Mouse (Mus musculus) urinary bladder, postnatal 10 days (tissue): ENCODE data around the gene Ddx41.

ENCODE experiments used
- DNase-seq: peaks from one replicate; pipeline ENCODE4 v3.0.0; 2022; ENCODE audit warnings: low spot score

Ddx41 gene

DNA sequence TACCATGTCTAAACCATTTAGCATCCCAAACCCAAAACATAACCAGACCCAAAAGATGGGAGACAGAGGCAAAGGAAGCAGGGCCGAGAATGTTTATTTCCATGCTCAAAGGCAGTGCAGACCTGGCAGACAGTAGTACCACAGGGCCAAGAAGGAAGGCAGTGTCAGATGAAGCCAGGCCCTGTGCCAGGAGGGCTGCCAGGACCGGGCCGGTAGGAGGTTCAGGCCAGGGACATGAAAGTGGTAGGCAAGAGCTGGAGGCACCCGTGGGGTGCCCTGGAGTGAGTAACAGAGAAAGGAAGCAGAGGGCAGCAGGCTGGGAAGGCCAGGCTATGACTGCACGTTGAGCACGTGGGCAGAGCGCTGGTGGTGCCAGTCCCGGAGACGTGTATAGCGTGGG, 29.8 kb downstream of the Ddx41 start:
- no peak for DNase-seq

DNA sequence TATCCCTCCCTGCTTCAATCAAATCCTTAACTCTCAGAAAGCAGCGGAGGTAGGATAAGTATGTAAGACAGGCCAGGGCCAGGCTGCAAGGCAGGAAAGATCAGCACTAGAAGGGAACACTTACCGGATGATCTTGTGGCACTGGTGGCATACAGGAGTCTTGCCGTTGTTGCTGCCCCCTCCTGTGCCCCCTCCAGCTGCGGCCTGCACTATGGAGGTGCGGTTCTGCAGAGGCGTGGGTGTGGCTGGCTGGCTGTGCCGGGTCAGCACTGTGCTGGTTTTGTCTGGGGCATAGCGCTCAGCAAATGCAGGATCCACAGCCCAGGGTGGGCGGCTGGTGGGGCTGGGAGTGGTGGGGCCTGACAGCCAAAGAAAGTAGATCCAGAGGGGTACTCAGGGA, 30.6 kb downstream of the Ddx41 start:
- DNase-seq, result no peak

DNA sequence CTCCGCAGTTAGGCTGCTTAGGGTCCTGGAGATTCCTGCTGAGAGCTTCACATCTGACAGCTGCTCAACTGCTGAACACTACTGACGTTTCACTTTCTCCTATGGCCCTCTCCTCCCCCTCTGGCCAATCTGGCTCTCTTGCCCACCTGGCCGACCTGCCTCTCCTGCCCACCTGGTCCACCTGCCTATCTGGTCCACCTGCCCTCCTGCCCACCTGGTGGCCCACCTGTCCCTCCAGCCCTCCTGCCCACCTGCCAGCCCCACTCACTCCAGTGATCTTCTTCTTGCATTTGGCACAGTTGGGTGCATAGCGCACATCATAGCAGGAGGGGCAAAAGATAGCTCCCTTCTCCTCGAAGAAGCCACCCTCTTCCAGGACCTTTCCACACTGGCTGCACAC, 32.1 kb downstream of the Ddx41 start:
- DNase-seq, result no peak

DNA sequence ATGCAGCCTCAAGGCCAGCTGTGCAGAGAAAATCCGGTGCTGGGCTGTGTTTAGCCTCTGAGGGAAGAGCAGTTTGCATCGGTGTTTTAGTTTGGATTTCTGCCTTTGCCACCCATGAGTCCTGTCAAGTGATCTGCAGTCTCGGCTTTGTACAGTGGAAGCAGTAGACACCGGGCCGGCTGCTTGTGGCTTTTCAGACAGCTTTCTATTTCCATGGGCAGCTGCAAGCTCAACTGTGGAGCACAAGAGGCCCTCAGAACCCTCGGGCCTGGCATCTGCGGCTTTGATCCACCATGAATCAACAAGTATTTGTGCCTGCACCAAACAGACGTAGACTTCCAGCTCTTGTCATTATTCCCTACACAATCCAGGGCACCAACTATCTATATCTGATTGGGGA, 34.1 kb downstream of the Ddx41 start:
- no peak for DNase-seq

DNA sequence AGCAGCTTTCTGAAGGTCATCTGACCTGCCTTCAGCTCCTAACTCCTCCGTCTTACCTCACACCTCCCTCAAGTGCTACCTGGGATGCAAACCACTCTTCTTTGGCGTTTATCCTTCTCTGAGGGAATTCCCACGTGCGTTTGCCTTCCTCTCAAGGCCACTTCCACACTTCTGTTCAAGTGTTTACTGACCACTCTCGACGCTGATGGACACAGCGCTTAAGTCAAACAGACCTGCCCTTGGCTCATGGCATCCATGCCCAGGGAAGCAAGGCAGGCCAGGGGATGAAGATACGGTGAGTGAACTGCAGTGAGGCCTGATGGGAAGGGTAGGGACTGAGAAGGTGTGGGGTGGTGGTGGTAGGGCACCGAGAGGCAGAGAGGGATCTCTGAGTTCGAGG, 35.9 kb downstream of the Ddx41 start:
- DNase-seq, result no peak

DNA sequence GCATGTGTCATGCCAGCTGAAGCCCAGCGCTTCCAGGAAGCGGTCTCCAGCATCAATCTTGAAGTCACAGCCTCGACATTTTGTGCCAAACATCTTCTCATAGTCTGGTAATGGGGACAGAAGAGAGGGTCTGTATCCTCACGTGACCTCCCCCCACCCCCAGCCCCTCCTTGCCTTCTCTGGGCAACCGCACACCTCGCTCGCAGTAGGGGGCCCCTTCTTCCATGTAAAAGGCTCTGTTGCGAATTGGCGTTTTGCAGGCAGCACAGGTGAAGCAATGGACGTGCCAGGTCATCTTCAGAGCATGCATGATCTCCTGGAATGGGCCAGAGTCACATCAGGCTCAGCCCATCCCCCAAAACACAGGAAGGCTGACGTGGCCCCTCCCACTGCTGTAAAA, 37.6 kb downstream of the Ddx41 start:
- DNase-seq, result no peak

DNA sequence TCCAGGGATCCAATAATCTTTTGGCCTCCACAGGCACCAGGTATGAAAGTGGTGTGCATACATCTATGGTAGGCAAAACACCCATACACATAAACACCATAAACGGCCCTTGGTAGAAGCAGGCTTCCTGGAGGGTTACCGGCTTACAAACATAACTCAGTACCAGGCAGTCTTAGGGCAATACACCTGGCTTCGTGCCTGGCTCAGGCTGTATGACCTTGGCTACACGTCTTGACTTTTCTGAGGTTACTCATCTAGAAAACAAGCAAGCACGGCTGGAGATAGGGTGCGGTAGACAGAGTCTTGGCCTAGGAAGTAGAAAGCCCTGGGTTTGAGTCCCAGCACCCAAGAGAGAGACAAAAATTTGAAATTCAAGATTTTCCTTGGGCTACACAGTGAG, 39.8 kb downstream of the Ddx41 start:
- DNase-seq, result no peak

DNA sequence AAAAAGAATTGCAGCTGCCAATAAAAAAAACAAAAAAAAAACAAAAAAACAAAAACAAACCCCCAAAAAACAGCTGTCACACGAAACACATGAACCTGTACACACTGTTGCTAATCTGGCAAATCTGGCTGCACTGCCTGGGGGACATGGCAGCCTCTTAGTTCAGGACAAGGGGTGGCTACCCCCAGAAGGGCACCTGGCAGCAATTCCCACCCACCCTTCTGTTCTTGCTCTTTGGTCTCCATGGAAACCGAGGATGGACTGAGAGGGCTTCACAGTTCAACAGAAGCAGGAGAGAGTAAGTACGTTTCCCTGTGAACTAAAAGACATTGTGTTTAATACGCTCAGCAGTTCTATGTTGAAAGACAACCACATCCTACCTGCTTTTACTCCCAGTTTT, 40.8 kb downstream of the Ddx41 start:
- DNase-seq, result no peak

DNA sequence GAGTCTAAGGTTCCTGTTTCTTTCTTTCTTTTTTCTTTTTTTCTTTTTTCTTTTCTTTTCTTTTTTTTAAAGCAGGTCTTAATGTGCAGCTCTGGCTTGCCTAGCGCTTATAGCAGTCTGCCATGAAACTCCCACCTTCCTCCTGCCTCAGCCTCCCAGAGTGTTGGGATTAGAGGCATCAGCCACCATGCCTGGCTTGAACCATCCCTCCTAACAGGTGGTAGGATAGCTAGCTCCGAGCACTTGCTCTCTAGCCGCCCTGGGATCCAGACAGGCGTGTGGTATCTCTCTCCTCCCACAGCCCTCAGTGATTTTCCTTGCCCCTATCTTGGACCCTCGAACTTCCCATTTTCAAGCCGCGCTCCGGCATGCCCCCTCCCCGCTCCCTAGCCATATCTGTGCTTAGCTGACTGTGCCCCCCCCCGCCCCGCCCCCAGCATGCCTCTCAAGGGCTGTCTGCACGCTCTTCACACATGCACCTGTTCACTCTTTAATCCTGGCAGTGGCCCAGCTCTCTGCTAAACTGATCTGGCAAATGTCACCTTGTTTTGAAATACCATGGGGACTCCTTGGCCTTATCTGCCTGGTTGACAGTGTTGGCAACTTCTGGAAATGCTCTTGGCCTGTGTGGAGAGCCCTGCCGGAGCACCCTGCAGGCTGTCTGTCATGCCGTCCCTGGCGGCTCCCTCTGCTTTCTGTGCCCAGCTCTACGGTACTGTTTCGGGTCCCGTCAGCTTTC, 41.4 kb downstream of the Ddx41 start:
- no peak for DNase-seq

DNA sequence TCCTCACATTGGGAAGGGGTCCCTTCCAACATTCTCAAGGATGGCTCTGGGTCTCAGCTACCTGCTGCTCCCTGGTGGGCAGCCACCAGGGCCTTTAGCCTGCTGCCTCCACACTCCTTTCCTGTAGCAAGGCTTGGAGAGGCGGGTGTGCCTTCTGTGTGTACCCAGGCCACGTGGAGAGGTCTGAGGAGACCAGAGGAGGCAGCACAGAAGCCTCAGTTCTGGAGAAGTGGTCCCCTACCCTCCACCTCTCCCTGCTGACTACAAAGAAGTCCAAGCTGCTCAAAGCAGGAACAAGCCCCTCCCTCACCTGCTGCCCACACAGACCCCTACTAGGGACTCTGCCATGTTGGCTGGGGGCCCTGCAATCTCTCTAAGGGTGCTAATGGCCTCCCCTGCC, 42.2 kb downstream of the Ddx41 start:
- DNase-seq, result no peak

DNA sequence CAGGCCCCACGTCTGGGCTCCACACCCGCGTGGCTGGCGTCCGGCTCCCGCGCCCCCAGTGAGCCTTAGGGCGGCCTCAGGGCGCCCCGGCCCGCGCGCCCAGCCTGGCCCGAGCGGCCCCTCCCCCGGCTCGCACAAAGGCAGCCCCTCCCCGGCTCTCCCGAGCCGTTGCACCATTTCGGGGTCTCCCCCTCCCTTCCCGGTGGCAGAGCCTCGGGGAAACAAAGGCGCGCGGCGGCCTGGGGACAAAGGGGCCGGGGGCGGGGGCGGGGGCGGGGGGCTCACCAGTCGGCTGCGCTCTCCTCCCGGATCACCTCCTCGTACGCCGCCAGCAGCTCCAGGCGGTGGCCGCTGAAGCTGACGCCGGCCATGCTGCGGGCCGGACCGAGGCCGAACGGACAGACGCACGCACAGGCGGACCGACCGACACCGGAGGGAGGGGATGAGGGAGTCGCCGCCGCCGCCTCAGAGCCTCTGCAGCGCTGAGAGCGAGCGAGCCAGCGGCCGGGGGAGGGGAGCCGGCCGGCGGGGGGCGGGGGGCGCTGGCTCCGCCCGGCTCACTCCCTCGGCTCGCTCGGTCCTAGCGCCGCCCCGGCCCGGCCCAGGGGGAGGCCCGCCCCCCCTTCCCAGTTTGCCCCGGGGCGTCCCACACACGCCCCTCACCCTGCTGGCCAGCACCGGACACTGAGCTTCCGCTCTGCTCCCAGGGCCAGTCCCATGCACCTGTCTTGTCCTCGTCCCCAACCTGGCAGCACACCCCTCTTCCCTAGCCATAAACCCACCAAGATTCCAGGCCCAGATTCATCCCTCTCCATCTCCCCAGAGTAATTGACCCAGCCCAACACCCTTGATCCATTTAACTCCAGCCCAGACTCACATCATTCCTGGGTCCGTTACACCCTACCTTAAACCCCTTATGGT, 48.6 kb downstream of the Ddx41 start, which contains the start of gene Dbn1:
TSS of gene Dbn1 (minus strand) at position 534 of the 921 bp plus-strand sequence.
- no peak for DNase-seq

DNA sequence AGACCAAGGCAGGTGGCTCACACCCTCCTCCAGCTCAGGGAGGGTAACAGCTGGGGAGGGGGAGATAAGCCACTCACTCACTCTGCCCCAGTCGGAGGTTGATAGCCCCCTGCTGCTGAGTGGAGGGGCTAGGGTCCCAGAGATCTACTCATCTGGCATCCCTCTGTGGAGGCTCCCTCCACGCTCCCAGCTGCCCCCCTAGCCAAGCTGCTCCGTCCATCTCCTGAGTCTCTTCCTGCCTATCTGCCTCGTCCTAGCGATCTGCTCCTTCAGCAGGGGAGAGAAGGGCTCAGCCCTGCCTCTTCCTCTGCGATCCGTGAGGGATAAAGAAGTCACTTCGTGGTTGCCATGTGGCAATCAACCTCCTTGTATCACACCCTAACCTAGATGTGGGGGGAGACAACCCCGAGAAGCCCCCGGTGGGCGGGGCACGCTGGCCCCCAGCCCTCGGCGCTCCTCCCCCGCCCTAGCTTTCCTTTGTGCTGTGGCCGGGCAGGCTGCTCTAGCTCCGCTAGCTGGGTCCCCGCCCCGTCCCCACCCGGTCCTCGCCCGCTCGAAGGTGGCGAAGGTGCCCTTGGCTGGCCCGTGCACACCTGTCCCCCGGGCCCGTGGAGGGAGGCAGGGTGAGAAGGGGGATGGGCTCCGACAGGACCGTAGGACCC, 49.4 kb downstream of the Ddx41 start:
- DNase-seq, result no peak

DNA sequence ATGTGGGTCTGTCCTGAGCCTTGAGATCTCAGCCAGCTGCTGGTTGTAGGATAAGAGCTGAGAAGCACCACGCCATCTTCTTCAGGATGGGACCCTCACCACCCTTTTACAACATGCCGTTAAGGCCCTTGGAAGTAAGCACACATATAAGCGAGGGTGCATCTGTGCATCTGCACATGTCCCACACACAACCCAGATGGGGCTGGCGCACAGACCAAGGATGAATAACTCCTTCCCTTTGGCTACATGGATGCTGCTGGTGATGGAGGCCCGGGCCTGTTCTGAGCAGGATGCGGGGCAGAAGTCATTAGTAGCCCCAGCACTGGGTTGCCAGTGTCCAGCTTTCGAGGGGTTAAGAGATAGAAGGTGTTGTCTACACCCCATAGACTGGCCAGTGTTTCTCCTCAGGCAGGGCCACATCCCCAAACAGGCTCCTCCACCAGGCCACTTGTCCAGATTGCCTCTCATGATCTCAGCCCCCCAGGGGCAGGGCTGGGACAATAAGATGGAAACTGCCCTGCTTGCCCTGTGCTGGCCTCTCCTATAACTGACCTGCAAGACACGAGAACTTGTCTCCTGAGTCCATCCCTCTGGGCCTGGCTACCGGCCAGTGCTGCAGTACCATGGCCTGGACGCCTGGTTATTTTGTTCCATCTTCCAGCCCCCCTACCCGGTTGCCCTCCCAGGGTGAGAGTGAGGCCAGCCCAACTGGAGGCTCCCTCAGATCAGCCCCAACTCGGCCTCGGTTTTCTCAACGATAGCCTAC, 50.2 kb downstream of the Ddx41 start:
- no peak for DNase-seq

DNA sequence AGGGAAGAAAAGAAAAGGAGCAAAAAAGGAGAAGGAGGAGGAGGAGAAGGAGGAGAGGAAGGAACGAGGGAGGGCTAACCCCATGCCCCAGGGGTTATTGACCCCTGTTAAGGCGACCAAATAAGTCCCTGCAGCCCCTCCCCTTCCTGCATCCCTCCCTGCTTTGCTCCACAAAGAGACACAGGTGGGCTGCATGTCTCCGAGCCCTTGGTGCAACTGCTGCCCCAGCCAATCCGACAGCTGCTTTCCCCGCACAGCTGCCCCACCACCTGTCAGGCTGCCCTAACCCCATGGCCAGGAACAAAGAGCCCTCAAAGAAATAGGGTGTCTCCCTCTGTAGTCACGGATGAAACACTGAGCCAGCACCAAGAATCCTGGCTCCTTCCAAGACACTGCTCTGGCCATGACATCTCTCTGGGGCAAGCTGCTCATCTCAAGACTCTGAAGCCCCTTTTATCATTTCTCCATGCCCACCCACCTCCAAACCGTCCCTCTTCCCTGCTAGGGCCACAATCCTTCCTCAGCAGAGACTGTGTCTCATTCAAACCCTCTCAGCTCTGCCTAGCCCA, 51.9 kb downstream of the Ddx41 start:
- no peak for DNase-seq

DNA sequence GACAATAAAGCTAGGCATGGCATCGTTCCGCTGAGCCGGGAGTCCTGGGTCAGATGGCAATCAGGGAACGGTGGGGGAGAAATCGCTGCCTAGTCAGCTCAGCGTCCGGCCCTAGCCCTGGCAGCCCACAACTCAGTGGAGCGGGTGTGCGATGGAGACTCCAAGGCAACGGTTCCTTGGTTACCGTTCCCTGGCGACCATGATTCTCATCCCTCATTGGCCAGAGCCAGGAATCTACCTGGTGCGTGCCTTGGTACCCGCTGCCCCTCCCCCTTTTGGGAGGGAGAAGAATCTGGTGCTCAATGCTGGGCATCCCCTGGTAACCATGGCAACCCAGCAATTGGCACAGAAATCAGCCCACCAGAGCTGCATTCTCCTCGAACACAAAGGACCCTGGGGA, 52.9 kb downstream of the Ddx41 start:
- no peak for DNase-seq

DNA sequence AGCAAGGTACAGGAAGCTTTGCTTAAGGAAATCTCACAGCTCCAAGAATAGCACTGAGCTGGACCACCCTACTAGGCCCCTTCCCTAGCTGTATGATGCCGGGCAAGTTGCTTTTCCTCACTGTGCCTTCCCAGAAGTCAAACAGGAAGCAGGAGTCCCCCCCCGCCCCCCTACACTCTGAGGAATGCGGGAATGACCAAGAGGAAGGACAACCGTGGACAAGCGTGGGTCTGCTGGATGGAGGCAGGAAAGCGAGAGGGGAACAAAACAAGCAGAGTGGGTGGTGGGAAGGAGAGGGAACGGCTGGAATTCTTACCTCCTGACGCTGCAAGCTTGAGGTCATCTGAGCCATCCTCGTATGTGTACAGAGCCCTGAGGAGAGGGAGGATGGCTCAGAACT, 53.4 kb downstream of the Ddx41 start:
- DNase-seq, result no peak

DNA sequence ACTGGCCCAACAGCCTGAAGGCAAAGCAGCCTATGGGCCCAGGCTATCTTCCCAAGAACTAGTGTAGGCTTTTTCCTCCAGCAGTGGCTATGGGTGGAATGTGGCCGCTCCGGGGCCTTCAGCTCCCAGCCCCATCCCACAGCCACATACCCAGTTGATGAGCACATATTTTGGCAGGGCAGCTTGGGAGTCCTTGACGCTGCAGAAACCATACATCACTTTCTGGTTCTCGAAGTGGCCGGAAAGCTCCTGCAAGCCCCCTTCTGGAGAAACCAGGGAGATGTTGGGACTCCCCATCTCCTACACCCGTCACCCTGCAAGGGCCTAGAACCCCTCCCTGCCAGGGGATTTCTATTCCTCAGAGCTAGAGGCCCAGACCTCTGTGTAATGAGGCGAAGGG, 53.9 kb downstream of the Ddx41 start:
- DNase-seq, result no peak
